In the genomic region with DNA sequence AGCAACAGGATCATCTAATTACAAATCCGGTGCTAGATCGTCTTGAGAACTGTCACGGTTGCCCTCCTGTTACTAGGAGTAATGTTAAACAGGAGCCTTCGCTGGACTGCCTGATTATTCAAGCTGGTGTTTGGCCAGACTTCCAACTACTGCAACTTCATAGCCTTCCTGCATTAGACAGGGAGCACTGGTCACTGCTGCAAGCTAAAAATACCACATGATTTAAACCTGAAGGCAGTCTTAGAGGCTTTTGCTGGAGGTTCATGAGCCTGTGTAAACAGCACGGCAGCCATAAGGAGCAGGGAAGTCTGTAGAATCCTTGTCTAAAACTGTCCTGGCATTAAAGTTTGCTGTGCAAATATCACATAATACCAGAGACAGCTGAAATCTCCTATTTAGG, we compare ENCODE assay signal across 15 mouse cellular contexts. TPM values are rescaled to one million over a fixed set of nuclear protein-coding genes. Genes with fewer than 3 reads are reported as not detected.
A peak's percentile ranks its signal among the peaks of the same experiment; 100 is the strongest.
DNase-seq lines count a peak whose midpoint lies in the region; ATAC-seq and TF ChIP-seq lines count a peak whose summit lies in the region.
"Had no signal": no experiment of that assay in that cellular context is flagged by ENCODE, and none has a peak within 500 bp of the region (broad histone marks: within the 10 kb centered on the region; RNA-seq: fewer than 3 reads in every experiment).

No protein-coding gene starts in this region.

- no peak for ATAC-seq in forebrain, embryonic 16.5 days
- no peak for ATAC-seq in forebrain, embryonic 13.5 days
- no peak for ATAC-seq in kidney, embryonic 15.5 days (replicated peaks; ENCODE audit: low FRiP score)
- ATAC-seq in midbrain, embryonic 13.5 days = no peak
- ATAC-seq: midbrain, embryonic 15.5 days had no signal

- TF ChIP-seq POLR2A in cortical plate, adult 2 months (IDR thresholded peaks at IDR 0.05; ENCODE audit: extremely low read depth, insufficient read depth, low read length) = no peak

- peaks cover 29% of the 10 kb centered on the region for H3K4me1 ChIP-seq in forebrain, embryonic 16.5 days (replicated peaks; ENCODE audit: control insufficient read depth, insufficient read depth, low read length)
- peaks cover 36% of the 10 kb centered on the region for H3K4me1 ChIP-seq in forebrain, embryonic 13.5 days
- peaks cover 3% of the 10 kb centered on the region for H3K4me1 ChIP-seq in cortical plate, adult 2 months (ENCODE audit: control insufficient read depth, insufficient read depth, low read length)
- peaks cover 8% of the 10 kb centered on the region; the same call in 1 of the 2 replicates for H3K4me1 ChIP-seq in kidney, embryonic 15.5 days
- peaks cover 47% of the 10 kb centered on the region for H3K4me1 ChIP-seq in midbrain, embryonic 13.5 days (replicated peaks)

- WGBS in forebrain, embryonic 16.5 days = 56% methylated on average over 5 of the region's 5 CpGs
- 81% methylated on average over 5 of the region's 5 CpGs for WGBS in forebrain, embryonic 13.5 days
- 57% methylated on average over 5 of the region's 5 CpGs for WGBS in kidney, embryonic 15.5 days
- WGBS in midbrain, embryonic 13.5 days = 54% methylated on average over 5 of the region's 5 CpGs

- H3K4me2 ChIP-seq in forebrain, embryonic 16.5 days (ENCODE audit: low read length) = peak overlapping the region; percentile 21; the same call in 1 of the 2 replicates
- H3K4me2 ChIP-seq in forebrain, embryonic 13.5 days = no peak overlapping the region
- no peak overlapping the region for H3K4me2 ChIP-seq in kidney, embryonic 15.5 days
- H3K4me2 ChIP-seq in midbrain, embryonic 13.5 days (replicated peaks) = no peak overlapping the region
- H3K4me2 ChIP-seq: lung, embryonic 15.5 days; midbrain, embryonic 15.5 days had no signal

- H3K9ac ChIP-seq in forebrain, embryonic 16.5 days (replicated peaks; ENCODE audit: low read depth, low read length) = 0 out of 2 replicates have a peak overlapping the region, but pooled peaks have one; percentile 16
- no peak overlapping the region for H3K9ac ChIP-seq in forebrain, embryonic 13.5 days
- H3K9ac ChIP-seq in kidney, embryonic 15.5 days = no peak overlapping the region
- H3K9ac ChIP-seq in midbrain, embryonic 13.5 days (replicated peaks) = no peak overlapping the region
- H3K9ac ChIP-seq: lung, embryonic 15.5 days; midbrain, embryonic 15.5 days had no signal

- DNase-seq in left cerebral cortex, adult 2 months (ENCODE audit: extremely low spot score in 1 of 2, low spot score in 2 of 2) = no peak
- no peak for DNase-seq in left cerebral cortex, adult 9 months (ENCODE audit: low spot score in 2 of 2)
- DNase-seq in heart, postnatal 10 days = peak; percentile 44 to 46
- DNase-seq: cerebellum, postnatal 10 days; kidney, adult 18-20 months; spleen, adult 18-20 months; thymus, postnatal 4 days had no signal

- H3K27me3 ChIP-seq in forebrain, embryonic 16.5 days (replicated peaks; ENCODE audit: control insufficient read depth, insufficient read depth, low read length) = no peaks in the 10 kb centered on the region
- H3K27me3 ChIP-seq in forebrain, embryonic 13.5 days = no peaks in the 10 kb centered on the region
- H3K27me3 ChIP-seq in kidney, embryonic 15.5 days = no peaks in the 10 kb centered on the region
- H3K27me3 ChIP-seq in midbrain, embryonic 13.5 days = no peaks in the 10 kb centered on the region
- H3K27me3 ChIP-seq: lung, embryonic 15.5 days; midbrain, embryonic 15.5 days had no signal

- TF ChIP-seq CTCF in left cerebral cortex, adult 2 months (IDR thresholded peaks at IDR 0.05) = no peak
- TF ChIP-seq CTCF in cortical plate, adult 2 months (IDR thresholded peaks at IDR 0.05; ENCODE audit: extremely low read depth, insufficient read depth, low read length) = no peak

- H3K4me3 ChIP-seq in forebrain, embryonic 16.5 days (replicated peaks; ENCODE audit: low read length) = no peak overlapping the region
- H3K4me3 ChIP-seq in forebrain, embryonic 13.5 days = no peak overlapping the region
- H3K4me3 ChIP-seq in left cerebral cortex, adult 2 months = peak overlapping the region; percentile 39
- peak overlapping the region; percentile 35; the same call in 1 of the 2 replicates for H3K4me3 ChIP-seq in cortical plate, adult 2 months (ENCODE audit: insufficient read depth, low read length)
- no peak overlapping the region for H3K4me3 ChIP-seq in kidney, embryonic 15.5 days (replicated peaks)
- no peak overlapping the region for H3K4me3 ChIP-seq in midbrain, embryonic 13.5 days (replicated peaks)
- H3K4me3 ChIP-seq: lung, embryonic 15.5 days; midbrain, embryonic 15.5 days had no signal

- 0 out of 2 replicates have a peak, but pooled peaks cover 2% of the 10 kb centered on the region for H3K36me3 ChIP-seq in forebrain, embryonic 16.5 days (ENCODE audit: control insufficient read depth, insufficient read depth)
- H3K36me3 ChIP-seq in forebrain, embryonic 13.5 days (ENCODE audit: poor library complexity, severe bottlenecking) = peaks cover 23% of the 10 kb centered on the region
- H3K36me3 ChIP-seq in kidney, embryonic 15.5 days = peaks cover 11% of the 10 kb centered on the region
- peaks cover 26% of the 10 kb centered on the region for H3K36me3 ChIP-seq in midbrain, embryonic 13.5 days
- H3K36me3 ChIP-seq: G1E; lung, embryonic 15.5 days; midbrain, embryonic 15.5 days had no signal

- H3K9me3 ChIP-seq in forebrain, embryonic 16.5 days (ENCODE audit: control insufficient read depth, low read length) = no peaks in the 10 kb centered on the region
- no peaks in the 10 kb centered on the region for H3K9me3 ChIP-seq in forebrain, embryonic 13.5 days (replicated peaks)
- no peaks in the 10 kb centered on the region for H3K9me3 ChIP-seq in kidney, embryonic 15.5 days (replicated peaks)
- H3K9me3 ChIP-seq in midbrain, embryonic 13.5 days = no peaks in the 10 kb centered on the region
- H3K9me3 ChIP-seq: lung, embryonic 15.5 days; midbrain, embryonic 15.5 days had no signal

- intact Hi-C loops in left cerebral cortex, adult 2 months (cut with DNase I) = no loop called here
- intact Hi-C loops in heart, postnatal 10 days (cut with DNase I) = no loop called here

- no peak overlapping the region for H3K27ac ChIP-seq in forebrain, embryonic 16.5 days (ENCODE audit: low read length)
- H3K27ac ChIP-seq in forebrain, embryonic 13.5 days = no peak overlapping the region
- H3K27ac ChIP-seq in left cerebral cortex, adult 2 months = peak overlapping the region; percentile 68
- peak overlapping the region; percentile 89 for H3K27ac ChIP-seq in cortical plate, adult 2 months (ENCODE audit: insufficient read depth, low read length)
- H3K27ac ChIP-seq in kidney, embryonic 15.5 days = no peak overlapping the region
- H3K27ac ChIP-seq in midbrain, embryonic 13.5 days = no peak overlapping the region
- H3K27ac ChIP-seq: lung, embryonic 15.5 days; midbrain, embryonic 15.5 days had no signal

RNA-seq across cellular contexts. Expression of a gene that starts 25.7 kb away (rescaled TPM):
- polyA plus RNA-seq in forebrain, embryonic 16.5 days (2015; fragmentation: Nextera tagmentation; extraction: Ambion mirVana) = 43.2 and 50.9 TPM in 2 replicates
- 34.7 TPM in 2 replicates for polyA plus RNA-seq in forebrain, embryonic 13.5 days (2015; fragmentation: Nextera tagmentation; extraction: Ambion mirVana)
- total RNA-seq in left cerebral cortex, adult 2 months (2021) = 100 to 1,000 TPM; 127 to 132 TPM
- polyA plus RNA-seq in cortical plate, adult 2 months (2012; rRNA removed) = 86.8 and 93.1 TPM in 2 replicates
- 10 to 100 TPM; 28.9 to 35.1 TPM for total RNA-seq in heart, postnatal 10 days (2021)
- 6.7 and 7.4 TPM in 2 replicates for polyA plus RNA-seq in kidney, embryonic 15.5 days (2015; fragmentation: Nextera tagmentation; extraction: Ambion mirVana)
- 28.3 and 30.1 TPM in 2 replicates for polyA plus RNA-seq in midbrain, embryonic 13.5 days (2015; fragmentation: Nextera tagmentation; extraction: Ambion mirVana)
- polyA plus RNA-seq: G1E had no signal

Comparison
In these comparisons a context has a peak if more than half of its experiments do, and no peak if none do; other contexts are left out.
1. H3K27ac ChIP-seq: peak in left cerebral cortex, adult 2 months (single experiment) and cortical plate, adult 2 months (single experiment); none in forebrain, embryonic 16.5 days (single experiment), forebrain, embryonic 13.5 days (single experiment), kidney, embryonic 15.5 days (single experiment) and midbrain, embryonic 13.5 days (single experiment).
2. H3K4me3 ChIP-seq: peak in left cerebral cortex, adult 2 months (single experiment) and cortical plate, adult 2 months (single experiment); none in forebrain, embryonic 16.5 days (single experiment), forebrain, embryonic 13.5 days (single experiment), kidney, embryonic 15.5 days (single experiment) and midbrain, embryonic 13.5 days (single experiment).
3. DNase-seq: peak in heart, postnatal 10 days (2 of 2); none in left cerebral cortex, adult 2 months (0 of 2) and left cerebral cortex, adult 9 months (0 of 2).